Mouse (Mus musculus) C2C12 (cell line): ENCODE results near the gene Mgat4d.

ENCODE experiments used
- CTCF ChIP-seq: IDR thresholded peaks from one replicate; pipeline ENCODE4 v1.5.1; 2011; ENCODE audit not compliant: control insufficient read depth, insufficient read depth, insufficient read length
- FOSL1 ChIP-seq: IDR thresholded peaks from one replicate; pipeline ENCODE4 v1.8.0; 2011; ENCODE audit warnings: mild to moderate bottlenecking, low read length; ENCODE audit not compliant: poor library complexity, insufficient read depth, severe bottlenecking
- MAX ChIP-seq: IDR thresholded peaks from one replicate; pipeline ENCODE4 v1.6.1; 2011; ENCODE audit warnings: mild to moderate bottlenecking, control low read depth
- MYOD1 ChIP-seq: IDR thresholded peaks from one replicate; pipeline ENCODE4 v1.6.1; 2011; ENCODE audit warnings: low read depth; ENCODE audit not compliant: control insufficient read depth, insufficient read length

DNA sequence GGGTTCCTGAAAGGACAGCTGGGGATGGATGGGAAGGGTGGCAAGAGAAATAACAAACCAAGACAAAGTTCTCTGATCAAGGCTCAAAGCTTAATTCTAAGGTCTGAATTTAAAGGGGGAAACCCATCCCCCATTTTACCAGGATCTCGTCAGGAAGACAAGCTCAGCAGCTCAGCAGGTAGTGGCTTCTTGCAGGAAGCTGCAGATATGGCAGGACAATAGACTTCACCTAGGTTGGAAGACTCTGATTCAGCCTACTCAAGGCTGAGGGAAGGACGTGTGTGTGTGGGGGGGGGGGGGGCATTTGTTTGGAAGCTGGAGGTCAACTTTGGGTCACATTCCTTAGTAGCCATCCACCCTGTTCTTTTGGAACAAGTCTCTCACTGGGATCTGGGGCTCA, 34.6 kb downstream of the Mgat4d start:
- no peak for TF ChIP-seq MYOD1
- no peak for TF ChIP-seq CTCF
- no peak for TF ChIP-seq FOSL1
- no peak for TF ChIP-seq MAX
